Mouse (Mus musculus) ovary, postnatal 10 days (tissue): ENCODE measurements at regions not wholly inside any gene's neighbourhood (a gene's known extent, or its start where the extent isn't known, plus 50 kb on each side); places are given as distances from the start of the nearest gene placed in this dataset.
"Not testable (repeated sequence)": the region's sequence is repeated elsewhere in the genome, so short reads cannot be mapped to it uniquely, and the experiment has no call there.

Source experiments
- DNase-seq: peaks from one replicate; pipeline ENCODE4 v3.0.0; 2022; ENCODE audit warnings: low spot score

DNA sequence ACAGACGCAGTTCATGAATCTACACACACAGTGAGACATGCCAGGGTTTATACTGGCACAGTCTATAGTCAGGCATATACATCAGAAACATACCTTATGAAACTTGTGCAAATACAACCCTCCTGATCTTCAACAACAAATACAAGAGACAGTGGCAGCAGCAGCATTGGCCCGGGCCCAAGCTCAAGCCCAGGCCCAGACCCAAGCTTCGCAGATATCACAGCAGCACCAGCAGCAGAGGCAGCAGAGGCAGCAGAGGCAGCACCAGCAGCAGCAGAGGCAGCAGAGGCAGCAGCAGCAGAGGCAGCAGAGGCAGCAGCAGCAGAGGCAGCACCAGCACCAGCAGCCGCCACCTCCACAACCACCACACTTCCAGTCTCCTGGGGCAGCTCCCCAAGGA lies 80.0 kb downstream of the Samd9l start:
- no peak for DNase-seq

DNA sequence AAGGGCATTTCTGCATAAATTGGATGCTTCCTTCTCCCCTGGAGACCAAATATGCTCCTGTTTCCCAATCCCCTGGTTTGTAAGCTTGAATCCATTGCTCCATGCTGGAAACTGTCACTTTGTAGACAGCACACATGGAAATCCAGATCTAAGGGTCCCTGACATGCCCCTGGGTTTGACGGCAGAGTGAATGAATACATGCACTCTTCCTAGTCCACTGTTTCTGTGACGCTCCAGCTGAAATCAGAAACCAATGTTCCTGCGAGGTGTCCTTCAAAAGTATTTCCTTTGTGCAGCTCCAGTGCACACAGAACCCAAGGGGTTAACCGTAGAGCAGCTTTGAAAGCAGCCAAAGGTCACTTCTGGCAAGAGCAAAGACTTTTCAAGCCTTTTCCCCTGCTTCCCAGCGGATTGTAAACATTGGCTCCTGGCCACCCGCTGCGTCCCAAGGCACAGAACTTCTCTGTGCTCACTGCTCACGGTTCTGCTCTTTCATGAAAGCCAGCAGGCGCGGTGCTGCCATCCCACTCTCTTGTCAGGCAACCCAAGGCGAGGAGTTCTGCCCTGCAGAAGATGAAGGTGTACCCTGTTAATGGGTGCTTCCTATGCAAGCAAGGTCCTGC lies 91.7 kb downstream of the Samd9l start:
- peak; percentile 6 for DNase-seq

DNA sequence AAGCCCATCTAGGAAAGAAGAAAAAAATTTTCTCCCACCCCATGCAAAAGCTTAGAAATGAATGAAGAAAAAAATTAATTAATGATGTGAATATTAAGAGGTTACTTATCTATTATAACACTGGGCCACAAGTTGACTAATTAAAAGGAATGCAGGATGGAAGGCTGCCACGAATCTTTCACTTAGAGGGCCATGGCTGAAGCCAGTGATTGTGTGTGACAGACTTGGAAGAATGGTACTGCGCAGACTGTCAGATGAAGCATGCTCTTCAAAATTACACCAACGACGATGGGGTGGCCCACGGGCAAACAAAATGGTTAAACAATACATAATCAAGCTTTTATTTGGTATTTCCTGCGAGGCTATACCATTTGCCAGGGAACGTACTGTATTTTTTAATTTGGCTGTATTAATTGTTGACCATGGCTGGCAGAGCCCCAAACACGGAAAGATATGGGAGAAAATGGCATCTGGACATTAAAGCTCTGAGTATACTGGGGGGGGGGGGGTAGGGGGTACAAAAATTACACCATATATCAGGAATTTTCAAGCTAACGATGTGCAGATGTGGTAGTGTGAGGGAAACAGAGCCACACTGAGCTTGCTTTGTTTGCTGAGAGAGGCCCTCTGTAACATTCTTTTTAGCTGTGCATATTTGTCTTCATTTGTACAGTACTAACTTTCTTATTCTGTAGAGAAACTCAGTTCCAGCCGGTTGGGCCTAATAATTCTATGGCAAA lies 94.3 kb downstream of the Samd9l start:
- DNase-seq = not testable (repeated sequence)

DNA sequence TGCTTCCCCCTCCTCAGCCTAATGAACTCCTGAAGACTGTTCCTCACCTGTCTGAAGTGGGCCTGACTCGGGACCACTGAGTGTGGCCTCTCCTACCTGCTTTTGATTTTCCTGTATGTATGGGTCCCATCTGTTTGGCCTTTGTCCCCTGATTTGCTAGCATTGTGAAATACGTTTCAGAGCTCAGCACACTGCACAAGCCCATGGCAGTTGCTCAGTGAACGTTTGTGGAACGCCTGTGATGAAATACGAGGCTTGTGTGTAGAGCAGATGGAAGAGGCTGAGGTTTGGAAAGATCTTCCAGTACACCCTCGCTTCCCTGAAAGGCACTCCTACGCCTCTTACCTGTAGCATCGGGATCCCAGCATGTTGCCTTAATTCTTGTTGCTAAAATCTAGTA lies 106.1 kb downstream of the Samd9l start:
- DNase-seq = not testable (repeated sequence)

DNA sequence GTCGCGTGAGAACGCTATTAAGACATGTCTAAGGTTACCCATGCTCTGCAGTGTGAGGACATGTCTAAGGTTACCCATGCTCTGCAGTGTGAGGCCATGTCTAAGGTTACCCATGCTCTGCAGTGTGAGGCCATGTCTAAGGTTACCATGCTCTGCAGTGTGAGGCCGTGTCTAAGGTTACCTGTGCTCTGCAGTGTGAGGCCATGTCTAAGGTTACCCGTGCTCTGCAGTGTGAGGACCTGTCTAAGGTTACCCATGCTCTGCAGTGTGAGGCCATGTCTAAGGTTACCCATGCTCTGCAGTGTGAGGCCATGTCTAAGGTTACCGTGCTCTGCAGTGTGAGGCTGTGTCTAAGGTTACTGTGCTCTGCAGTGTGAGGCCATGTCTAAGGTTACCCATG lies 107.4 kb downstream of the Samd9l start:
- not testable (repeated sequence) for DNase-seq

DNA sequence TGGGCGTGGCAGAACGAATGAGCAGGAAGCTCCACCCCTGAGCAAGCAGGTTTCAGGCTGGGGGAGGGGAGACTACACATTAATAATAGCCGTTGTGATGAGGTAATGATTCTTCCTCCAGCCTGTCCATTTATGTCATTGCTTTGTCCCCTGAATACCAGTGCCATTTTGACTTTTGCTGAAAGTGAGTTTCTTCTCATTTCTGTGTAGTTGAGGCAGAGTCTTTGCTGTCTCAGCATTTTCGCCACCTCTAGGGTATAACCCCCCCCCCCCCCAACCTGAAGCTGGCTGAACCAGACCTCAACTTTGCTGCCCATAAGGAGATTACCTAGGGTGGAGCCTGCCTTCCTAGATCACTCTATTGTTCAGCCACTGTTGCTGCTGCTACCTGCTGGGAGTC lies 130.6 kb downstream of the Samd9l start:
- not testable (repeated sequence) for DNase-seq

DNA sequence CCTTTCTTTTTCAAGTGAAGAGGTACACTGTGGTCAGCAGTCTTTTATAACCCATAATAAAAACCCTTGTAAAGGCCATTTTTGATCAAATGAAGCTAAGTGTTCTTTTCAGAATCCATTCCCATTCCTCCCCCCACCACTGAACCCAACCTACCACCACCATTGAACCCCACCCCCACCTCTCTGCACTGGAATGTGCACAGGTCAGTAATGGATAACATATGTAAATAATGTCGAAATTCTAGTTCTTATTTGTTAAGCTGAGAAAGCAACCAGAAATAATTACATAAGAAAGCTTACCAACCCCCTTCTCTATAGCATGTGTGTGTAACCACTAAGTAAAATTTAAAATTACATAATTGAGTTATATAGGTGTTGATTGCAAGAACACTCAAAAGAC lies 133.9 kb downstream of the Samd9l start:
- not testable (repeated sequence) for DNase-seq
